ENCODE assay signal across 29 mouse cellular contexts in genomic region chr17:32437106-32437505, GRCm38 (mm10). TPM values are rescaled to one million over a fixed set of nuclear protein-coding genes. Genes with fewer than 3 reads are reported as not detected.
A peak's percentile ranks its signal among the peaks of the same experiment; 100 is the strongest.
DNase-seq lines count a peak whose midpoint lies in the region; TF ChIP-seq lines count a peak whose summit lies in the region.
"Had no signal": no experiment of that assay in that cellular context is flagged by ENCODE, and none has a peak within 500 bp of the region (broad histone marks: within the 10 kb centered on the region; RNA-seq: fewer than 3 reads in every experiment).

No protein-coding gene starts in this region.

- H3K4me1 ChIP-seq in liver, adult 2 months (ENCODE audit: control insufficient read depth, insufficient read depth, low read length) = no peaks in the 10 kb centered on the region
- H3K4me1 ChIP-seq: embryonic facial prominence, embryonic 13.5 days; embryonic facial prominence, embryonic 15.5 days; forebrain, embryonic 10.5 days; forebrain, embryonic 12.5 days had no signal

- TF ChIP-seq POLR2A in liver, adult 2 months (IDR thresholded peaks at IDR 0.05; ENCODE audit: extremely low read depth, insufficient read depth, low read length) = no peak

- no peak for TF ChIP-seq CTCF in liver, adult 2 months (IDR thresholded peaks at IDR 0.05; ENCODE audit: low read depth, low read length)

- no peak overlapping the region for H3K27ac ChIP-seq in liver, adult 2 months (replicated peaks; ENCODE audit: insufficient read depth, low read depth, low read length)
- H3K27ac ChIP-seq: embryonic facial prominence, embryonic 13.5 days; embryonic facial prominence, embryonic 15.5 days; forebrain, embryonic 10.5 days; forebrain, embryonic 12.5 days had no signal

- peak; percentile 37 for DNase-seq in adrenal gland, adult 2 months
- DNase-seq in adrenal gland, postnatal 4 days (ENCODE audit: low spot score in 2 of 2) = no peak
- DNase-seq in adrenal gland, postnatal 10 days = peak; percentile 35
- no peak for DNase-seq in adrenal gland, postnatal 25 days
- peak; percentile 25 for DNase-seq in liver, adult 2 months (ENCODE audit: extremely low read depth, low read depth, low spot score)
- no peak for DNase-seq in liver
- peak; percentile 38 for DNase-seq in adrenal gland, postnatal 14 days
- DNase-seq in thymus, postnatal 0 days (ENCODE audit: low spot score) = no peak
- DNase-seq: cerebellum, adult 11 months; cerebellum, adult 18-20 months; cerebellum, adult 8-10 months; cerebellum, adult 9-11 months; cerebellum, postnatal 14 days; cerebellum, postnatal 36 days; embryo, embryonic 11 days had no signal

- no peaks in the 10 kb centered on the region for H3K36me3 ChIP-seq in liver, adult 2 months (ENCODE audit: control insufficient read depth, insufficient read depth, low read length)
- H3K36me3 ChIP-seq: embryonic facial prominence, embryonic 13.5 days; embryonic facial prominence, embryonic 15.5 days; forebrain, embryonic 10.5 days; forebrain, embryonic 12.5 days had no signal

- 88% methylated on average over 4 of the region's 4 CpGs for WGBS in liver, adult 2 months

- no peak overlapping the region for H3K4me3 ChIP-seq in liver, adult 2 months (ENCODE audit: insufficient read depth, low read depth, low read length)
- H3K4me3 ChIP-seq: embryonic facial prominence, embryonic 13.5 days; embryonic facial prominence, embryonic 15.5 days; erythroblast, embryonic 14.5 days; forebrain, embryonic 10.5 days; forebrain, embryonic 12.5 days had no signal

- H3K27me3 ChIP-seq in liver, adult 2 months (ENCODE audit: control insufficient read depth, insufficient read depth, low read length) = no peaks in the 10 kb centered on the region
- H3K27me3 ChIP-seq: embryonic facial prominence, embryonic 15.5 days had no signal

- H3K9ac ChIP-seq in liver, adult 2 months (ENCODE audit: low read depth, low read length) = no peak overlapping the region
- H3K9ac ChIP-seq: embryonic facial prominence, embryonic 13.5 days; embryonic facial prominence, embryonic 15.5 days; forebrain, embryonic 12.5 days had no signal

- no peaks in the 10 kb centered on the region for H3K79me2 ChIP-seq in liver, adult 2 months (ENCODE audit: control insufficient read depth, insufficient read depth, low read length)

RNA-seq across cellular contexts. Expression of gene Pglyrp2, which starts 13.1 kb away (rescaled TPM):
- under 1 TPM; 0.29 to 0.35 TPM for total RNA-seq in adrenal gland, adult 2 months (2021)
- 0.82 and 0.87 TPM in 2 replicates for polyA plus RNA-seq in adrenal gland, adult 2 months (2012; rRNA removed)
- total RNA-seq in adrenal gland, postnatal 4 days (2021) = 10 to 100 TPM in 1 of 2 experiments, under 1 TPM in 1; 0.31 to 10.5 TPM
- 10 to 100 TPM; 13.5 to 36.1 TPM for total RNA-seq in adrenal gland, postnatal 10 days (2021)
- 0.12 and 0.57 TPM in 2 replicates for total RNA-seq in adrenal gland, postnatal 25 days (2021)
- 69.5 and 141 TPM in 2 replicates for total RNA-seq in liver, adult 2 months (2014; rRNA removed)
- polyA plus RNA-seq in liver, adult 2 months (2012; rRNA removed) = 198 and 251 TPM in 2 replicates
- total RNA-seq in adrenal gland, postnatal 14 days (2021) = 4.2 and 14.2 TPM in 2 replicates
- polyA plus RNA-seq in thymus, postnatal 0 days (2015; fragmentation: Nextera tagmentation; extraction: Ambion mirVana) = 32.4 and 34.4 TPM in 2 replicates
- total RNA-seq: ES-E14 had no signal
- polyA plus RNA-seq: C2C12; embryonic facial prominence, embryonic 11.5 days; forebrain, embryonic 12.5 days; forebrain, embryonic 14.5 days; forebrain, embryonic 16.5 days; frontal cortex, adult 2 months; Patski had no signal

RNA-seq across cellular contexts. Expression of gene Cyp4f39, which starts 15.4 kb away (rescaled TPM):
- not detected for total RNA-seq in adrenal gland, adult 2 months (2021)
- polyA plus RNA-seq in adrenal gland, adult 2 months (2012; rRNA removed) = not detected in 2 replicates
- total RNA-seq in adrenal gland, postnatal 4 days (2021) = under 1 TPM in 1 of 2 experiments, not detected in 1; 0.67 TPM
- total RNA-seq in adrenal gland, postnatal 10 days (2021) = under 1 TPM; 0.36 to 0.45 TPM
- total RNA-seq in adrenal gland, postnatal 25 days (2021) = not detected in 2 replicates
- 0.18 and 0.47 TPM in 2 replicates for total RNA-seq in liver, adult 2 months (2014; rRNA removed)
- polyA plus RNA-seq in liver, adult 2 months (2012; rRNA removed) = 0.49 and 0.67 TPM in 2 replicates
- total RNA-seq in adrenal gland, postnatal 14 days (2021) = not detected in 2 replicates
- 0.30 and 0.69 TPM in 2 replicates for polyA plus RNA-seq in thymus, postnatal 0 days (2015; fragmentation: Nextera tagmentation; extraction: Ambion mirVana)
- total RNA-seq: adrenal gland, postnatal 36 days; MEL had no signal
- polyA plus RNA-seq: frontal cortex, adult 2 months; Patski had no signal

RNA-seq across cellular contexts. Expression of gene Rasal3, which starts 33.7 kb away (rescaled TPM):
- 1 to 10 TPM; 1.2 to 1.6 TPM for total RNA-seq in adrenal gland, adult 2 months (2021)
- 3.3 and 4.1 TPM in 2 replicates for polyA plus RNA-seq in adrenal gland, adult 2 months (2012; rRNA removed)
- 1 to 10 TPM in 1 of 2 experiments, under 1 TPM in 1; 0.96 to 1.5 TPM for total RNA-seq in adrenal gland, postnatal 4 days (2021)
- total RNA-seq in adrenal gland, postnatal 10 days (2021) = 1 to 10 TPM; 4.5 to 4.9 TPM
- 0.57 and 1.2 TPM in 2 replicates for total RNA-seq in adrenal gland, postnatal 25 days (2021)
- 0.81 and 0.83 TPM in 2 replicates for total RNA-seq in liver, adult 2 months (2014; rRNA removed)
- 1.2 and 1.6 TPM in 2 replicates for polyA plus RNA-seq in liver, adult 2 months (2012; rRNA removed)
- 1.7 and 18.1 TPM in 2 replicates for total RNA-seq in adrenal gland, postnatal 14 days (2021)
- 164 and 165 TPM in 2 replicates for polyA plus RNA-seq in thymus, postnatal 0 days (2015; fragmentation: Nextera tagmentation; extraction: Ambion mirVana)
- polyA plus RNA-seq: C2C12, Patski had no signal

RNA-seq across cellular contexts. Expression of gene Wiz, which starts 47.9 kb away (rescaled TPM):
- 10 to 100 TPM; 45.9 to 48.9 TPM for total RNA-seq in adrenal gland, adult 2 months (2021)
- polyA plus RNA-seq in adrenal gland, adult 2 months (2012; rRNA removed) = 58.3 and 64.0 TPM in 2 replicates
- 10 to 100 TPM; 66.5 to 71.9 TPM for total RNA-seq in adrenal gland, postnatal 4 days (2021)
- total RNA-seq in adrenal gland, postnatal 10 days (2021) = 10 to 100 TPM; 38.3 to 44.9 TPM
- total RNA-seq in adrenal gland, postnatal 25 days (2021) = 55.4 and 58.3 TPM in 2 replicates
- 1.8 and 2.7 TPM in 2 replicates for total RNA-seq in liver, adult 2 months (2014; rRNA removed)
- 10.4 and 14.0 TPM in 2 replicates for polyA plus RNA-seq in liver, adult 2 months (2012; rRNA removed)
- total RNA-seq in adrenal gland, postnatal 14 days (2021) = 41.8 and 47.9 TPM in 2 replicates
- 13.2 and 15.3 TPM in 2 replicates for polyA plus RNA-seq in thymus, postnatal 0 days (2015; fragmentation: Nextera tagmentation; extraction: Ambion mirVana)

Comparison
In these comparisons a context has a peak if more than half of its experiments do, and no peak if none do; other contexts are left out.
1. DNase-seq: peak in adrenal gland, adult 2 months (single experiment), adrenal gland, postnatal 10 days (single experiment), liver, adult 2 months (single experiment) and adrenal gland, postnatal 14 days (single experiment); none in adrenal gland, postnatal 4 days (0 of 2), adrenal gland, postnatal 25 days (single experiment), liver (single experiment) and thymus, postnatal 0 days (single experiment).